Mouse (Mus musculus): ENCODE results near the gene Sfn.

DNA sequence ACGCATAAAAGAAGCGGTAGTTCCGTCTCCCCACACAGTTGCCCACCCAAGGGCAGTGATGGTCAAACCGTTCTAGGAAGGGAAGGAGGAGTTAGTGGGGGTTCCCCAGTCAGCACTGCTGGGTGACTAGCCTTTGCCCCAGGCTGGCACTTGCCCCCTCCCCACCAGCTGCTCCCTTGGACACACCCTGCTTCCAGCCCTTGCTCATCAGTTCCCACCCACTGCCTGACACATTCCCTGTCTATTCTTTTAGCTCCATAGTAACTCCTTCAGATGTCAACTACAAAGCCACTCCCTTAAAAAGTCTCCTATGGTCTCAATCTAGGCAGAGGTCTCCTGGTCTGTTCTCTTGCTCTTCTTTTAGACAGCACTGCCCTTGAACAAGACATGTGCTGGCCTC, 11.9 kb upstream of the Sfn start:
- TF ChIP-seq CTCF (IDR thresholded peaks at IDR 0.05; ENCODE audit: low read depth, low read length) (no peak), POLR2A (IDR thresholded peaks at IDR 0.05; ENCODE audit: extremely low read depth, insufficient read depth, low read length) (no peak)

Measured in liver, adult 2 months (tissue).